Mouse (Mus musculus) kidney, postnatal 0 days (tissue): ENCODE data around the gene Spata48. TPM values are rescaled to one million over a fixed set of nuclear protein-coding genes. Genes with fewer than 3 reads are reported as not detected.

Experiments
- ATAC-seq: fragments of 200-750 bp; cut with Nextera tagmentation; replicated peaks from 2 replicates; pipeline ENCODE4 v1.8.0; 2017; ENCODE audit warnings: low read depth, moderate number of reproducible peaks, moderate TSS enrichment, moderate library complexity; ENCODE audit not compliant: low FRiP score
- DNase-seq: peaks from one replicate; pipeline ENCODE4 v3.0.0-alpha.2; 2016; ENCODE audit warnings: low spot score
- H3K27ac ChIP-seq: fragments of 300-500 bp; sonication (generic); 2 replicates; pipeline ENCODE4 v1.5.1; 2014; ENCODE audit warnings: mild to moderate bottlenecking
- H3K27me3 ChIP-seq: fragments of 300-500 bp; sonication (generic); 2 replicates; pipeline ENCODE4 v1.6.1; 2014; ENCODE audit warnings: low read length, mixed read lengths; ENCODE audit not compliant: insufficient read depth
- H3K36me3 ChIP-seq: fragments of 300-500 bp; sonication (generic); 2 replicates; pipeline ENCODE4 v1.6.1; 2014; ENCODE audit warnings: low read length, mixed read lengths; ENCODE audit not compliant: insufficient read depth
- H3K4me1 ChIP-seq: fragments of 300-500 bp; sonication (generic); replicated peaks from 2 replicates; pipeline ENCODE4 v1.6.1; 2014; ENCODE audit warnings: antibody characterized with exemption, low read length, mixed read lengths; ENCODE audit not compliant: insufficient read depth
- H3K4me2 ChIP-seq: fragments of 300-500 bp; sonication (generic); 2 replicates; pipeline ENCODE4 v1.6.1; 2014; ENCODE audit warnings: mild to moderate bottlenecking, low read length, moderate library complexity, mixed read lengths
- H3K4me3 ChIP-seq: fragments of 300-500 bp; sonication (generic); replicated peaks from 2 replicates; pipeline ENCODE4 v1.5.1; 2014; ENCODE audit warnings: low read depth, low read length
- H3K9ac ChIP-seq: fragments of 300-500 bp; sonication (generic); 2 replicates; pipeline ENCODE4 v1.6.1; 2014; ENCODE audit warnings: low read depth, low read length
- H3K9me3 ChIP-seq: fragments of 300-500 bp; sonication (generic); replicated peaks from 2 replicates; pipeline ENCODE4 v1.6.1; 2016; ENCODE audit warnings: low read length, inconsistent platforms, mixed read lengths
- CTCF ChIP-seq: IDR thresholded peaks from 2 replicates; pipeline ENCODE4 v1.5.1; 2016; ENCODE audit warnings: antibody characterized with exemption, low read depth, mild to moderate bottlenecking, moderate library complexity
- WGBS: fragments of 180-500 bp; shearing (Covaris S2); extraction: QIAGEN DNeasy Blood & Tissue Kit; methylation state at CpG from one replicate; pipeline ENCODE4 v1.1.7; 2014; 5-methylcytosine and 5-hydroxymethylcytosine counted together
- polyA plus RNA-seq: library from polyadenylated mRNA; unstranded; fragments of >200 nt; fragmentation: Nextera tagmentation; extraction: Ambion mirVana; gene quantifications from 2 replicates; pipeline ENCODE4 v1.2.1, GENCODE M21; 2015

The Spata48 gene
- polyA plus RNA-seq, 1 experiment from 2014 or later = 2.3 TPM

- Histone ChIP-seq H3K27me3 (no peaks in the 10 kb centered on the region), H3K27ac (no peak overlapping the region), H3K9ac (no peak overlapping the region), H3K4me2 (no peak overlapping the region), H3K4me3 (no peak overlapping the region), H3K9me3 (no peaks in the 10 kb centered on the region), H3K36me3 (no peaks in the 10 kb centered on the region), H3K4me1 (no peaks in the 10 kb centered on the region)
- no peak for TF ChIP-seq CTCF
- DNase-seq (no peak), ATAC-seq (no peak)
- 57% methylated on average over 6 of the region's 6 CpGs for WGBS
These were observed 67.3 kb downstream of the Spata48 start for GRCm38 (mm10) chr11:11529165-11529564.

- WGBS = 78% methylated on average over 2 of the region's 2 CpGs
- H3K36me3 ChIP-seq = no peaks in the 10 kb centered on the region
These were observed 68.2 kb downstream of the Spata48 start for GRCm38 (mm10) chr11:11530126-11530525.

GRCm38 (mm10) chr11:11536295-11536694 lies 74.4 kb downstream of the Spata48 start:
- no peak overlapping the region for H3K9ac ChIP-seq
- no peaks in the 10 kb centered on the region for H3K4me1 ChIP-seq
- ATAC-seq (no peak), DNase-seq (no peak)
- H3K9me3 ChIP-seq = no peaks in the 10 kb centered on the region
- no peaks in the 10 kb centered on the region for H3K36me3 ChIP-seq
- H3K4me3 ChIP-seq = no peak overlapping the region
- no peaks in the 10 kb centered on the region for H3K27me3 ChIP-seq
- H3K27ac ChIP-seq = no peak overlapping the region
- WGBS = 50% methylated on average over 1 of the region's 1 CpGs
- no peak for TF ChIP-seq CTCF
- no peak overlapping the region for H3K4me2 ChIP-seq

More at GRCm38 (mm10) chr11:11530126-11530525, 68.2 kb downstream of the Spata48 start:
- Histone ChIP-seq H3K4me2 (no peak overlapping the region), H3K27ac (no peak overlapping the region), H3K4me1 (no peaks in the 10 kb centered on the region), H3K9ac (no peak overlapping the region), H3K4me3 (no peak overlapping the region), H3K9me3 (no peaks in the 10 kb centered on the region), H3K27me3 (no peaks in the 10 kb centered on the region)
- no peak for DNase-seq
- ATAC-seq = no peak
- TF ChIP-seq CTCF = no peak

GRCm38 (mm10) chr11:11545948-11546347 lies 84.1 kb downstream of the Spata48 start:
- Histone ChIP-seq H3K4me3 (no peak overlapping the region), H3K27me3 (no peaks in the 10 kb centered on the region), H3K4me1 (no peaks in the 10 kb centered on the region), H3K9me3 (no peaks in the 10 kb centered on the region), H3K36me3 (no peaks in the 10 kb centered on the region), H3K9ac (no peak overlapping the region), H3K27ac (no peak overlapping the region), H3K4me2 (no peak overlapping the region)
- ATAC-seq = no peak
- no peak for TF ChIP-seq CTCF
- WGBS = 93% methylated on average over 3 of the region's 3 CpGs
- DNase-seq = no peak

- H3K9me3 ChIP-seq = no peaks in the 10 kb centered on the region
- no peak overlapping the region for H3K27ac ChIP-seq
- ATAC-seq (no peak), DNase-seq (no peak)
- WGBS = 82% methylated on average over 7 of the region's 7 CpGs
- no peaks in the 10 kb centered on the region for H3K36me3 ChIP-seq
- TF ChIP-seq CTCF = no peak
- H3K4me1 ChIP-seq = no peaks in the 10 kb centered on the region
- no peaks in the 10 kb centered on the region for H3K27me3 ChIP-seq
- H3K9ac ChIP-seq = no peak overlapping the region
- H3K4me3 ChIP-seq = no peak overlapping the region
- no peak overlapping the region for H3K4me2 ChIP-seq
These were observed 85.1 kb downstream of the Spata48 start for GRCm38 (mm10) chr11:11546903-11547511.

GRCm38 (mm10) chr11:11547597-11548240 lies 85.8 kb downstream of the Spata48 start:
- H3K4me2 ChIP-seq = no peak overlapping the region
- 42% methylated on average over 7 of the region's 7 CpGs for WGBS
- no peak overlapping the region for H3K4me3 ChIP-seq
- DNase-seq = no peak
- no peaks in the 10 kb centered on the region for H3K9me3 ChIP-seq
- H3K4me1 ChIP-seq = no peaks in the 10 kb centered on the region
- no peak for ATAC-seq
- H3K9ac ChIP-seq = no peak overlapping the region
- TF ChIP-seq CTCF = no peak
- no peaks in the 10 kb centered on the region for H3K27me3 ChIP-seq
- no peak overlapping the region for H3K27ac ChIP-seq
- H3K36me3 ChIP-seq = no peaks in the 10 kb centered on the region
